Mouse (Mus musculus) midbrain, embryonic 14.5 days (tissue): ENCODE results near the gene Xirp2. TPM values are rescaled to one million over a fixed set of nuclear protein-coding genes. Genes with fewer than 3 reads are reported as not detected.

ENCODE experiments used
- ATAC-seq: fragments of 200-750 bp; cut with Nextera tagmentation; 2 replicates; pipeline ENCODE4 v1.8.0; 2017; ENCODE audit warnings: moderate number of reproducible peaks, moderate library complexity; ENCODE audit not compliant: low FRiP score, low TSS enrichment
- DNase-seq: peaks from one replicate; pipeline ENCODE4 v3.0.0-alpha.2; 2015
- H3K27ac ChIP-seq: fragments of 300-500 bp; sonication (generic); replicated peaks from 2 replicates; pipeline ENCODE4 v1.5.1; 2014; ENCODE audit warnings: mild to moderate bottlenecking, low read depth, low read length, moderate library complexity
- H3K27me3 ChIP-seq: fragments of 300-500 bp; sonication (generic); 2 replicates; pipeline ENCODE4 v1.6.1; 2014; ENCODE audit warnings: low read length, control low read depth, mixed read lengths; ENCODE audit not compliant: control insufficient read depth, insufficient read depth
- H3K36me3 ChIP-seq: fragments of 300-500 bp; sonication (generic); 2 replicates; pipeline ENCODE4 v1.6.1; 2014; ENCODE audit warnings: low read length, control low read depth; ENCODE audit not compliant: control insufficient read depth, insufficient read depth
- H3K4me1 ChIP-seq: fragments of 300-500 bp; sonication (generic); 2 replicates; pipeline ENCODE4 v1.6.1; 2014; ENCODE audit warnings: mild to moderate bottlenecking, antibody characterized with exemption, low read length, control low read depth; ENCODE audit not compliant: control insufficient read depth, insufficient read depth
- H3K4me2 ChIP-seq: fragments of 300-500 bp; sonication (generic); 2 replicates; pipeline ENCODE4 v1.6.1; 2014; ENCODE audit warnings: mild to moderate bottlenecking, low read length, moderate library complexity
- H3K4me3 ChIP-seq: fragments of 300-500 bp; sonication (generic); replicated peaks from 2 replicates; pipeline ENCODE4 v1.5.1; 2014; ENCODE audit warnings: low read depth, low read length
- H3K9ac ChIP-seq: fragments of 300-500 bp; sonication (generic); replicated peaks from 2 replicates; pipeline ENCODE4 v1.6.1; 2014; ENCODE audit warnings: mild to moderate bottlenecking, low read length, moderate library complexity
- H3K9me3 ChIP-seq: fragments of 300-500 bp; sonication (generic); 2 replicates; pipeline ENCODE4 v1.6.1; 2016; ENCODE audit warnings: low read length, control low read depth, mixed read lengths; ENCODE audit not compliant: control insufficient read depth
- WGBS: fragments of 180-500 bp; shearing (Covaris S2); extraction: QIAGEN DNeasy Blood & Tissue Kit; methylation state at CpG from one replicate; pipeline ENCODE4 v1.1.7; 2014; 5-methylcytosine and 5-hydroxymethylcytosine counted together
- polyA plus RNA-seq: library from polyadenylated mRNA; unstranded; fragments of >200 nt; fragmentation: Nextera tagmentation; extraction: Ambion mirVana; gene quantifications from 2 replicates; pipeline ENCODE4 v1.2.1, GENCODE M21; 2014

The Xirp2 gene
- polyA plus RNA-seq, 1 experiment from 2014 or later, result not detected

GRCm38 (mm10) chr2:67567141-67567680, 121.4 kb downstream of the Xirp2 start:
- 11% methylated on average over 8 of the region's 8 CpGs for WGBS
- Histone ChIP-seq H3K4me2 (peak overlapping the region; percentile 98), H3K4me1 (peaks cover 10% of the 10 kb centered on the region), H3K27ac (no peak overlapping the region), H3K27me3 (no peaks in the 10 kb centered on the region), H3K9me3 (no peaks in the 10 kb centered on the region), H3K36me3 (no peaks in the 10 kb centered on the region), H3K4me3 (peak overlapping the region; percentile 79), H3K9ac (peak overlapping the region; percentile 90)
- ATAC-seq, result no peak
- no peak for DNase-seq

Other genes starting within 250 kb of the Xirp2 start
- gene Gm21830, start 32.3 kb upstream of the Xirp2 start, polyA plus RNA-seq, result not detected in 2 replicates
- gene Gm26727, start 12.8 kb upstream of the Xirp2 start, polyA plus RNA-seq, result not detected in 2 replicates
- gene B3galt1, start 119.9 kb downstream of the Xirp2 start, polyA plus RNA-seq, result 56.3 and 68.9 TPM in 2 replicates